Mouse (Mus musculus) cortical plate, adult 2 months (tissue): ENCODE results near the gene Luc7l3.

Source experiments
- CTCF ChIP-seq: fragments of 200-500 bp; IDR thresholded peaks from 2 replicates; pipeline ENCODE4 v1.5.1; 2011; ENCODE audit warnings: mild to moderate bottlenecking, control low read depth, low read length; ENCODE audit not compliant: insufficient read depth; ENCODE audit errors: extremely low read depth
- POLR2A ChIP-seq: fragments of 200-500 bp; IDR thresholded peaks from 2 replicates; pipeline ENCODE4 v1.6.1; 2011; ENCODE audit warnings: mild to moderate bottlenecking, low read length, control low read depth; ENCODE audit not compliant: insufficient read depth; ENCODE audit errors: extremely low read depth

- TF ChIP-seq CTCF: no peak
- TF ChIP-seq POLR2A: no peak
These were observed 75.1 kb downstream of the Luc7l3 start for GRCm38 (mm10) chr11:94246789-94247061.
